Mouse (Mus musculus) hindbrain, postnatal 0 days (tissue): ENCODE measurements around the gene Was. TPM values are rescaled to one million over a fixed set of nuclear protein-coding genes. Genes with fewer than 3 reads are reported as not detected.

ENCODE experiments used
- ATAC-seq: fragments of 200-750 bp; cut with Nextera tagmentation; 2 replicates; pipeline ENCODE4 v1.8.0; 2017; ENCODE audit warnings: mild to moderate bottlenecking, moderate TSS enrichment, moderate library complexity
- DNase-seq: peaks from one replicate; pipeline ENCODE4 v3.0.0-alpha.2; 2015; ENCODE audit warnings: low spot score
- H3K27ac ChIP-seq: fragments of 300-500 bp; sonication (generic); 2 replicates; pipeline ENCODE4 v1.5.1; 2014; ENCODE audit warnings: mild to moderate bottlenecking
- H3K27me3 ChIP-seq: fragments of 300-500 bp; sonication (generic); 2 replicates; pipeline ENCODE4 v1.6.1; 2014; ENCODE audit warnings: low read length, mixed read lengths; ENCODE audit not compliant: insufficient read depth
- H3K36me3 ChIP-seq: fragments of 300-500 bp; sonication (generic); 2 replicates; pipeline ENCODE4 v1.6.1; 2014; ENCODE audit warnings: low read length, mixed read lengths; ENCODE audit not compliant: insufficient read depth
- H3K4me1 ChIP-seq: fragments of 300-500 bp; sonication (generic); 2 replicates; pipeline ENCODE4 v1.6.1; 2014; ENCODE audit warnings: antibody characterized with exemption, low read length, mixed read lengths; ENCODE audit not compliant: insufficient read depth
- H3K4me2 ChIP-seq: fragments of 300-500 bp; sonication (generic); 2 replicates; pipeline ENCODE4 v1.6.1; 2014; ENCODE audit warnings: low read depth, mild to moderate bottlenecking, low read length, moderate library complexity, mixed read lengths
- H3K4me3 ChIP-seq: fragments of 300-500 bp; sonication (generic); 2 replicates; pipeline ENCODE4 v1.5.1; 2014; ENCODE audit warnings: low read length
- H3K9ac ChIP-seq: fragments of 300-500 bp; sonication (generic); replicated peaks from 2 replicates; pipeline ENCODE4 v1.6.1; 2014; ENCODE audit warnings: mild to moderate bottlenecking, low read length, moderate library complexity, mixed read lengths
- H3K9me3 ChIP-seq: fragments of 300-500 bp; sonication (generic); 2 replicates; pipeline ENCODE4 v1.6.1; 2016; ENCODE audit warnings: low read length, mixed read lengths
- CTCF ChIP-seq: IDR thresholded peaks from 2 replicates; pipeline ENCODE4 v1.5.1; 2016; ENCODE audit warnings: antibody characterized with exemption, control low read depth, low read depth
- WGBS: fragments of 180-500 bp; shearing (Covaris S2); extraction: QIAGEN DNeasy Blood & Tissue Kit; methylation state at CpG from one replicate; pipeline ENCODE4 v1.1.7; 2014; 5-methylcytosine and 5-hydroxymethylcytosine counted together
- polyA plus RNA-seq: library from polyadenylated mRNA; unstranded; fragments of >200 nt; fragmentation: Nextera tagmentation; extraction: Ambion mirVana; gene quantifications from 2 replicates; pipeline ENCODE4 v1.2.1, GENCODE M21; 2015
- total RNA-seq: library from RNA; depleted of rRNA; stranded (reverse); fragments of >200 nt; gene quantifications from 2 replicates; pipeline ENCODE4 v1.2.3, GENCODE M21; 2014; rRNA removed

Gene Was
- 0.11 and 0.99 TPM in 2 replicates for total RNA-seq
- polyA plus RNA-seq: 0.11 and 0.16 TPM in 2 replicates

DNA sequence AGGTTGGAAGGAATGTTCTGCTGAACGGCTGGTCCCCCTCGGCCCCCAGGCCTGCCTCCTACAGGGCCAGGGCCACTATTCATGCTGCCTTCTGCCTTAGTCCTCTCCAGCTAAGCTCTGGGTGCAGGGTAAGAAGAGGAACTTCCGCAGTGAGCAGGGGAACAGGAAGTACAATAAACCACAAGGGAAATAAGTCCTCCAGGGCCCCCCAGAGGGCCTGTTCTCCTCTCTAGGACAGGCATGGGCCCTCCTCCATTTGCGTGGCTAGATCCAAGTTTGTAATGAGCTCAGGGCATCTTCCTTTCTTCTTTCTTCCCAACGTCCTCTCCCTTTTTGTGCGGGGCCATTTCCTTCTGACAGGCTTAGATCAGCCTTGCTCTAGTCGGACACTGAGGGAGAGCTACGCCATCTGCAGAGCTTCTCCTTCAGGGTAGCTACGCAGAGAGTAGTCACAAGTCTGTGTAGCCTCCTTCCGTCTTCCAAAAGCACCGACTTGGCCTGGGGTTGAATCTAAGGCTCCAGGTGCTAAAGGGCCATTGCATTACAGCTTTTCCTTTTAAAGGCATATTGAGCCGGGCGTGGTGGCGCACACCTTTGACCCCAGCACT is at the start of gene Was:
Gene Was, minus strand, starts transcription at position 153 of the 608 bp plus-strand sequence.
- H3K27ac ChIP-seq: no peak within 1 kb of the TSS
- ATAC-seq (no peak), DNase-seq (peak; percentile 1)
- no peaks in the 10 kb centered on the region for H3K27me3 ChIP-seq
- H3K36me3 ChIP-seq: no peaks in the 10 kb centered on the region
- H3K4me1 ChIP-seq: no peaks in the 10 kb centered on the region
- 85% methylated on average over 14 of the region's 14 CpGs for WGBS
- H3K4me2 ChIP-seq: no peak within 1 kb of the TSS
- no peak within 1 kb of the TSS for H3K9ac ChIP-seq
- TF ChIP-seq CTCF: no peak
- no peaks in the 10 kb centered on the region for H3K9me3 ChIP-seq
- H3K4me3 ChIP-seq: no peak within 1 kb of the TSS

- no peaks in the 10 kb centered on the region for H3K9me3 ChIP-seq
- H3K9ac ChIP-seq: no peak overlapping the region
- no peaks in the 10 kb centered on the region; the same call in 1 of the 2 replicates for H3K36me3 ChIP-seq
- no peak overlapping the region for H3K27ac ChIP-seq
- no peak overlapping the region for H3K4me2 ChIP-seq
- no peak for ATAC-seq
- no peaks in the 10 kb centered on the region for H3K4me1 ChIP-seq
- no peaks in the 10 kb centered on the region for H3K27me3 ChIP-seq
- no peak overlapping the region for H3K4me3 ChIP-seq
- DNase-seq: no peak
- 45% methylated on average over 1 of the region's 1 CpGs for WGBS
- TF ChIP-seq CTCF: 0 out of 2 replicates have a peak, but pooled peaks have one; percentile 2
Observed at GRCm38 (mm10) chrX:8139480-8139879, 49.2 kb upstream of the Was start.

DNA sequence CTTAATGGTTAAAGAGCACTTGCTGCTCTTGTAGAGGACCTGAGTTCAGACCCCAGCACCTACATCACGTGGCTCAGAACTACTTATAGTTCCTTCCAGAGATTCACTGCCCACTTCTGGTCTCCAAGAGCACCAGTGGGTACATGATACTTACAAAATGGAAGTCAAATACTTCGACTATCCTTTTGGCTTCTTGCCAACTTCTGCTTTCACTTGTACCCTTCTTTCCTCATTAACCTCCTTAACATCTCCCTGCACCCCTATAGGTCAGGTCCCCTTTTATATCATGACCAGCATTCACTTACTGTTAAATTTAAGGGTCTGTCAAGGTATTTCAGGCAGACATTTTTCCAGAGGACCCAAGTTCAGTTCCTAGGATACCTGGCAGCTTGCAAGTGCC is 45.6 kb upstream of the Was start:
- Histone ChIP-seq H3K9me3 (no peaks in the 10 kb centered on the region), H3K4me2 (no peak overlapping the region), H3K27me3 (no peaks in the 10 kb centered on the region), H3K36me3 (no peaks in the 10 kb centered on the region), H3K27ac (no peak overlapping the region), H3K4me1 (no peaks in the 10 kb centered on the region), H3K9ac (no peak overlapping the region), H3K4me3 (no peak overlapping the region)
- DNase-seq (no peak), ATAC-seq (no peak)
- TF ChIP-seq CTCF: no peak
- 54% methylated on average over 2 of the region's 2 CpGs for WGBS

DNA sequence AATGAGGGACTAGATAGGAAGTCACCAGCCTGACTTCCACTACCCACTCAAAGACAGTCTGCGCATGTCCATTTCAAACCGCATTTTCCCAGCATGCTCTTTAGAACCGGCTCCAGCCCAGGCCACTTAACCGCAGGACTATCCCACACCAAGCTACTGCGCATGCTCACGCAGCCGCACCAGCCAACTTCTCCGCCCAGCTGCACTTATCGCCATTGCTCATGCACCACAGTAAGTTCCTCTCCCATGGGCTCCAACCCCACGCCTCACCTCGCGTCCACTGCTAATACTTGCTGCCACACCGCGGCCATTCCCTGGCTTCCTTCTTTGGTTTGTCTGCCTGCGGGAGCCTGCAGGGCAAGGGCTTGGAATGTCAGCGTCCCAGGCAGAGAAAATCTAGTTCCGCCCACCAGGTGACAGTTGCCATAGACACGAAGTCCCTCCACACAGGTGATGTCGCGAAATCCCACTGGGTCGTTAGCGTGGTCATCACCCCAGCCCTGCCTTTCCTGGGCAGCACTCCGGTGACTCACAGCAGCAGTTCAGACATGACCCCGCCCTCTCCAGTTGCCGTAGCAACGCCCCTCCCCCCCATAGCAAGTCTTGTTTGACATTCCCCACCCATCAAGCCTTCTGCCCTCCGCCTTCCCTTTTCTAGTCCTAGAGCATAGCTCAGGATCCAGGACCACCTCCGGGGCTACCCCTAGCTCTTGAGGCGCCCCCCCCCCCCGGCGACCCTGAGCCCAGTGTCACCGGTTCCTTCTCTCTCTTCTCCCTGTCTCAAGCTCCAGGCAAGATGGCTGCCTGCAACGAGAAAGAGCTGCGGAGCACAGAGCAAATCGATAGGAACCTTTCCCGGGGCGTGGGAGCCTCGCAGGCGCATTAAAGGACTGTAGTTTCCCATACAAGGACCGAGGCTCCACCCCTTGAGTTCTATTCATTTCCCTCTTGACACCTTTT is 42.0 kb upstream of the Was start, which contains the start of gene Wdr13:
Gene Wdr13, minus strand, starts transcription at position 876 of the 960 bp plus-strand sequence.
- H3K4me3 ChIP-seq: peak within 1 kb of the TSS; percentile 51
- no peaks in the 10 kb centered on the region for H3K36me3 ChIP-seq
- 33% methylated on average over 39 of the region's 40 CpGs for WGBS
- DNase-seq (peak; percentile 93), ATAC-seq (peak; percentile 92)
- peak; percentile 34; the same call in 1 of the 2 replicates for TF ChIP-seq CTCF
- H3K27me3 ChIP-seq: no peaks in the 10 kb centered on the region
- peak within 1 kb of the TSS; percentile 94 for H3K27ac ChIP-seq
- no peaks in the 10 kb centered on the region for H3K9me3 ChIP-seq
- peak within 1 kb of the TSS; percentile 55 for H3K9ac ChIP-seq
- H3K4me1 ChIP-seq: no peaks in the 10 kb centered on the region
- H3K4me2 ChIP-seq: peak within 1 kb of the TSS; percentile 55

DNA sequence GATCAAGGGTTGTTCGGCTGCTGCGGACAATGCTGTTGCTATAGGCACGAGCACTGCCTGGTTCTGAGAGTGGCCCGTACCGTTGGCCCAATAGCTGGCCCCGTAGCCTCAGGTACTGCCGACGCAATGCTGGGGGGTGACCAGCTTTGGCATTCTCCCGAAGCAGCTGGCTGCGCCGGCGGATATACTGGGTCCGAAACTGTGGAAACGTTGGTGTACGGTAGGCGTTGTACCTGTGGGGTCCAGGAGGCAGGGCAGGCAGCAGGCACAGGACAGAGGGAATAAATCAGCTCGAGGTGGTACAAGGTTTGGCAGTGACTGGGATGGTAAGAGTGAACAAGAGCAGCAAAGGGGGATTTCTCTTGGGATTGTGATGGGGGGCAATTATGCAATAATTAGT is 41.1 kb upstream of the Was start:
- Histone ChIP-seq H3K27me3 (no peaks in the 10 kb centered on the region), H3K9ac (no peak overlapping the region), H3K4me1 (no peaks in the 10 kb centered on the region), H3K4me2 (peak overlapping the region; percentile 55), H3K9me3 (no peaks in the 10 kb centered on the region), H3K4me3 (peak overlapping the region; percentile 51), H3K27ac (0 out of 2 replicates have a peak overlapping the region, but pooled peaks have one; percentile 94), H3K36me3 (no peaks in the 10 kb centered on the region)
- ATAC-seq (no peak), DNase-seq (no peak)
- 90% methylated on average over 17 of the region's 17 CpGs for WGBS
- no peak for TF ChIP-seq CTCF

- H3K36me3 ChIP-seq: 0 out of 2 replicates have a peak, but pooled peaks cover 7% of the 10 kb centered on the region
- H3K4me2 ChIP-seq: no peak overlapping the region
- H3K9me3 ChIP-seq: no peaks in the 10 kb centered on the region
- 0 out of 2 replicates have a peak, but pooled peaks have one; percentile 20 for TF ChIP-seq CTCF
- ATAC-seq (no peak), DNase-seq (no peak)
- H3K27ac ChIP-seq: no peak overlapping the region
- H3K4me3 ChIP-seq: no peak overlapping the region
- 85% methylated on average over 7 of the region's 7 CpGs for WGBS
- H3K4me1 ChIP-seq: no peaks in the 10 kb centered on the region
- no peaks in the 10 kb centered on the region for H3K27me3 ChIP-seq
- H3K9ac ChIP-seq: no peak overlapping the region
Observed at GRCm38 (mm10) chrX:8125235-8125634, 34.9 kb upstream of the Was start.
